Mouse (Mus musculus) lung, postnatal 14 days (tissue): ENCODE measurements around the gene Clptm1l.

Source experiments
- DNase-seq: peaks from one replicate; pipeline ENCODE4 v3.0.0; 2021

Clptm1l gene

DNA sequence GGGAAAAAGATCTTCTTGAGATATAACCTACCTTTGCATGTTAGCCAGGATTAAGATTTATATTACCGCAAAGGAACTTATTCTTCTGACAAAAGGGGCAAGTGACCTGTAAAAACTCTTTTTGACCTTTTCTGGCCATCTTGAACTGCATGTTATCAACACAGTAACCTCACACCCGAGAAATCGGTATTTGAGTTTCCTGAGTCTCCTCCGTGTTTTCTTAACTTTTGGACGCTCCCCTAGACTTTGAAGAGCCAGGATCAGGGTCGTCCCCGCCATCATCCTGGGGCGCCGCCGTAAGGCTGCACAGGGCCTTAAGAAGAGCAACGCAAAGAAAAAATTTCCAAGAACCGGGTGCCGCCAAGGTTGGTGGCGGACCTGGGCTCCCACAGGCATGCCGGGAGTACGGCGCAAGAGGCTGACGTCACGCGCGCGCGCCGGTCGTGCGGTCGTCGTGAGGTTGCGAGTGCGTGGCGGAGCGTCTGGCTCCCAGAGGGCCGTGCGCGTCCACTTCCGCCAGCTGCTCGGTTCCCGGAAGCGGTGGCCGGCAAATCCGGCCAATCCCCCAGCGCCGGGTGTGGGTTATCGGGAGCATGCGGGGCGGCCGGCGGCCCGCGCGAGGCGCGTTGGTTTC is at the start of gene Clptm1l:
Clptm1l (plus strand) TSS at position 485 of the 634 bp plus-strand sequence.
- peak; percentile 97 for DNase-seq

DNA sequence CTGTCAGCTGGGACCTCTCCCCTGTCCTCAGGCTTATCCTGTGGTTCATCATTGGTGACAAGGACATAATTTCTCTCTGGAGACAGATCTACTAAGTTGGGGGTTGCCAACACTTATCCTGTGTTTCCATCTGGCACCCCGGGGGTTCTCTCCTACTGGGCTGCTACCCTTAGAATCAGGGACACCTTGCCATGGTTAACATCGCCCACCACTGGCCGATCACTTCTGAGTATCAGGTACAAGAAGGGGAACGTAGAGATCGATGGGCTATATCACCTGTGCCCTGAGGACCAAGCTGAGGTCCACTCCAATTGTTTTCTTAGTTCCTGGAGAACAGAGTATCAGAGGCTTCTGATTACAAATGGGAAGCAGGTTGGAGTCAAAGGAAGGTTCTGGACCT is 39.6 kb upstream of the Clptm1l start:
- no peak for DNase-seq

DNA sequence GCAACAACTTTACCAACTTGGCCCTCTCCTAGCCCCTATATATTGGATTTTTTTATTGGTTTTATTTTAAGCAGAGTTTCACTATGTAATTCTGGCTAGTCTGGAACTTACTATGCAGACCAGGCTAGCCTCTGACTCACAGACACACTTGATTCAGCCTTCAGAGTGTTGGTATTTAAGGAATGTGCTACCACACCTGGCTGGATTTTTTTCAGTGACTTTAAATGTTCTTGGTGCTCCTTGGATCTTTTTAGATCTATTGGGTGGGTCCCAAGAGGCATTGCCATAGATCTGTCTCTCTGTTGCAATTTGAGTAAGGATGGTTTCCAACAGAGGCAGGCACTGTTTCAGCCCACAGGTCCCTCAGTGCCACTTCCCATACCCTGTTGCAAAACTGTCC is 28.8 kb upstream of the Clptm1l start:
- DNase-seq = no peak

DNA sequence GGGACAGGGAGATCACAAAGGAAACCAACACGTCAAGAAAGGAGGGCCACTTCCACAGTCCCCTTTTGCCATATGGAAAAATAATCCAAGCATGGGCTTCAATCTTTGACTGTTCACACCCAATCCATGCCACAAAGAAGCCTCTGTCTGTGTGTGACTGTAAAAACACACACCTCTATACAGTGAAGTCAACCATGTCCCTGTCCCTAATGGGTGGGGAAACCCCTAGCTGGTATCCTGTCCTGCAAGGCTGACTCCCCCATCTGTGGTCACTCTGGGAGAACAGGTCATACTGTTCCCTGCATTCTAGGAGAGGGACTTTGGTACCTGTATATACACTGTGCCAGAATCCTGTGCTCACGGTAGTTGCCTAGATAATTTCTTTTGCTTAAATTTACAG is 26.5 kb upstream of the Clptm1l start:
- DNase-seq = no peak

DNA sequence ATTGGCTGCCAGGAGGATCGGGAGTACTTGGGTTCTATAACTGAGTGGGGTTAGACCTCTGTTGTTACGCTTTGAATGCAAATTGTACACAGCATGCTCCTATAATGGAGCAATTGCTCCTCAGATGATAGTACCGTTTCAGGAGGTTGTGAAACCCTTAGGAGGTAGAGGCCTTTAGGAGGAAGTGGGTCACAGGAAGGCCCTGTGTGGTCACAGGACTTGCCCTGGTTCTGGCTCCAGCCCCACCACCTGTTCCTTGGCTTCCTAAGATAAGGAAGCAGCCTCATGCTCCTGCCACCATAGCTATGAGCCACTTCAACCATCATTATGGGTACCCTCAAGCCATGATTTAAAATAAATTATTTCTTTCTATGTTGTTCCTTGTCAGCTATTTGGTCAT is 12.3 kb upstream of the Clptm1l start:
- DNase-seq = no peak

DNA sequence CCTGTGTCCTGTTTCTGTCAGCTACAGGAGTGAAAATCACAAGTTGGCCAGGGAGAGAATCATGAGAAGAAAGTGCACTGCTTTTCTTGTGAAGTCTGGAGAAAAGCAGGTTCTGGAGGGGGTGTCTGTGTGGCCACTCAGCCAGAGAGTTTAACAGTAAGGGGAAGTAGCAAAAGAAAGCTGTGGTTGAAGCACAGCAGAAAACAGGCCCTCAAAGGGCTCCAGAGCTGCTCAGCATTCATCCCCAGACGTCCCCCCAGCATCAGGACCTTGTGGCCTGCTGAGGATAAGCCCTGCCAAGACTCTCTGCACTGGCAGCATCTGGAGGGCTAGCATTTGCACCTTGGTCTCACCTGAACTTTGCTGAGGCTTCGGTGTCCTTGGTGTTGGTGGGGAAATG is 11.3 kb upstream of the Clptm1l start:
- DNase-seq = no peak

DNA sequence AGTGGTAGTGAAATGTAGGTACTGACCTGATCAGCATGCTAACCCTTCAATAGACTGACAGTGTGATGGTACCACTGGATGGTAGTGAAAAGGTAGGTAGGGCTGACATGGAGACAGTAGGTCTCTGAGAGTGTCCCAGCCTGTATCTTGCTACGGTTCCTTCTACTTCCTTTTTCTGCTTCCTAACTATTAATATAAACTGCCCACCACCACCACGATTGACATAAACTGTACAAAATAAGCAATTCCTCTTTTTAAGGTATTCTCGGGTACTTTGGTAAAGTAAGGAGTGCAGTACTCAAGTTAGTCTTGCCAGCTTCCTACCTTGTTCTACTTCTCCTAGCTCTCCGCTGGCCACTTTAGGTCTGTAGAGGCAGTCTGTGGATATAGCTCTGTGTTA is 7.5 kb upstream of the Clptm1l start:
- no peak for DNase-seq

DNA sequence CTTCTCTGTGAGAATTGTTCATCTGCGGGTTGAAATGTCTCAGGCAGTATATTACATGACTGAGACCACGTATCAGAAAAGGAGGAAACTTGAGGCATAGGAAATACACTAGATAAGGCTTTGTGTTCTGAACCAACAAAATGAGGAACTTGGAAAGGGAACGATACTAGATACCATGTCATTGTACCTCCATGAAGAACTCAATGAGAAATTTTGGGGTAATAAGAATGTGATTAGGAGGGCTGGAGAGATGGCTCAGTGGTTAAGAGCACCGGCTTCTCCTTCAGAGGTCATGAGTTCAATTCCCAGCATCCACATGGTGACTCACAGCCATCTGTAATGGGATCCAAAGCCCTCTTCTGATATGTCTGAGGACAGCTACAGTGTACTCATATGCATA is 3.6 kb upstream of the Clptm1l start:
- no peak for DNase-seq

DNA sequence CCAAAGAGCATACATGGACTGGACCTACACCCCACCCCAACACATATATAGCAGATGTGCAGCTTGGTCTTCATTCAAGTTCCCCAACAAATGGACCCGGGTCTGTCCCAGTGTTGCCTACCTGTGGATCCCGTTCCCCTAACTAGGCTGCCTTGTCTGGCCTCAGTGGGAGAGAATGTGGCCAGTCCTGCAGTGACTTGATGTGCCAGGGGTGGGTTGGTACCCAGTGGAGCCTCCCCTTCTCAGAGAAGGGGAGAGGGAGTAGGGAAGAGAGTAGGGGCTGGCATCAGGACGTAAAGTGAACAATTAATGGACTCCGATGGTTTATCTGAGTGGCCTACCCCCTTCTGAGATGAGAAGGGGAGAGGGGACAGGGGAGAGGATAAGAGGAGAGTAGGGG is 760 bp upstream of the Clptm1l start:
- no peak for DNase-seq

DNA sequence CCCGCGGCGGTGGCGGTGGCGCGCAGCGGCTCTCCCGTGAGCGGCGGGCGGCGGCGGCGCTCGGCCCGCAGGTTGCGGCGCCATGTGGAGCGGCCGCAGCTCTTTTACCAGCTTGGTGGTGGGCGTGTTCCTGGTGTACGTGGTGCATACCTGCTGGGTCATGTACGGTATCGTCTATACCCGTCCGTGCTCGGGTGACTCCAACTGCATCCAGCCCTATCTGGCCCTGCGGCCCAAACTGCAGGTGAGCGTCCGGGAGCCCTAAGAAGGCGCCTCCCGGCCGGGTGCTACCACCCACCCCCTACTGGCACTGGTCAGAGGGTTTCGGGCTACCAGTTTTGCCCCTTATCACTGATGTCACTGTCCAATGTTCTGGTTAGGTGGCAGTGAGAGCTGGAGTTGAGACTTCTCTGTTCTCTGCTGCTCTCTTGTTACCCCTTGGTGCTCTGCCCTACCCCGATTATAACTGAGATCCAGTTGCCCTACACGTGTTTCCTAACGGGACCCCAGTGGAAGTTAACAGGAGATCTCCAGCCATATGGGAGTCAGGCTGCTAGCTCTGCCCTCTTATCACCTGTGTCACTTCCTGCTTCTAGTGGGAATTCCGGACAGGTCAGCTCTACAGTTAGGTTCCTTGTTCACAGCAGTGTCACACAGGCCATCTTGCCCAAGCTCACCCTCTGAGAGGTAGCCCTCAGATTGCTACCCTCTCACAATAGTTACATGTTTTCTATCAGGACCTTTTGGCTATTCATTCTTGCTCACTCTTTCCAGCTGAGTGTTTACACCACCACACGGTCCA is 551 bp downstream of the Clptm1l start:
- peak; percentile 4 for DNase-seq

DNA sequence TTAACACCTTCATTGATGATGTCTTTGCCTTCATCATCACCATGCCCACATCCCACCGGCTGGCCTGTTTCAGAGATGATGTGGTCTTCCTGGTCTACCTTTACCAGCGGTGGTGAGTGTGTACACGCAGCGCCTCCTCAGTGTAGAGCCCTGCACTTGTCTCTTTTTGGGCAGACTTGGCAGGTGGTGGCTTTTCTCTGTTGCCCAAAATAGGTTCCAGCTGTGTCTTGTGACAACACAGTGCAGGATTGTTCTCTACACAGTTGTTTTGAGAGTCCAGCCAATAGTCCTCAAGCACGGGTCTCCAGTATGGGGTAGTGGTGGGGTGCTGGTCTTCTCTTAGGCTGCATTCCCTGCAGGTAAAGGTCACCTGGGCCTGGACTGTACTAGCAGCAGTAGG is 14.6 kb downstream of the Clptm1l start:
- no peak for DNase-seq

DNA sequence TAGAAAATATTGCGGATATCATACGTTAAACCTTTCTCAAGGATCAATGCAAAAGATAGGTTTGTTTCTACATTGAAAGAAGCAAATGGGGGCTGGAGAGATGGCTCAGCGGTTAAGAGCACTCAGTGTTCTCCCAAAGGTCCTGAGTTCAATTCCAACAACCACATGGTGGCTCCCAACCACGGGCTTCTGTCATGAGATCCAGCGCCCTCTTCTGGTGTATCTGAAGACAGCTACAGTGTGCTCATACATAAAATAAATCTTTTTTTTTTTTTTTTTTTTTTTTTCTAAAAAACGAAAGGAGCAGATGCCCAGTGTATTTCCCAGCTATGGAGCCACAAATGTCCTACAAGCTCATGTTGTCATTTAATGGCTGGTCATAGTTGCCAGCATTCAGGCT is 16.8 kb downstream of the Clptm1l start:
- DNase-seq = no peak

DNA sequence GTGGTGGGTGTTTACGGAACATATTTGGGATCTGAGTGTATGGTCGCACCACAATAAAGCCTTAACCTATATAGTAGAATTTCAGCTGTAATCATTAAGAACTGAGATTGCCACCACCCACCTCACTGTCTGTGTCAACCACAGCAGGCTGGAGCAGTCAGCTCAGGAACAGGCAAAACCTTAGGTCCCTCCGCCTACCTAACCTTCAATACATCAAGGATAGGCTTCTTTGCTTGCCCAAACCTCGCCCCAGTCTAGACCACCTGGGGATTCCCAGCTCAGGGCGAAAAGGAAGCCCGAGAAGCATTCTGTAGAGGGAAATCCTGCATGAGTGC is 22.6 kb downstream of the Clptm1l start:
- no peak for DNase-seq

DNA sequence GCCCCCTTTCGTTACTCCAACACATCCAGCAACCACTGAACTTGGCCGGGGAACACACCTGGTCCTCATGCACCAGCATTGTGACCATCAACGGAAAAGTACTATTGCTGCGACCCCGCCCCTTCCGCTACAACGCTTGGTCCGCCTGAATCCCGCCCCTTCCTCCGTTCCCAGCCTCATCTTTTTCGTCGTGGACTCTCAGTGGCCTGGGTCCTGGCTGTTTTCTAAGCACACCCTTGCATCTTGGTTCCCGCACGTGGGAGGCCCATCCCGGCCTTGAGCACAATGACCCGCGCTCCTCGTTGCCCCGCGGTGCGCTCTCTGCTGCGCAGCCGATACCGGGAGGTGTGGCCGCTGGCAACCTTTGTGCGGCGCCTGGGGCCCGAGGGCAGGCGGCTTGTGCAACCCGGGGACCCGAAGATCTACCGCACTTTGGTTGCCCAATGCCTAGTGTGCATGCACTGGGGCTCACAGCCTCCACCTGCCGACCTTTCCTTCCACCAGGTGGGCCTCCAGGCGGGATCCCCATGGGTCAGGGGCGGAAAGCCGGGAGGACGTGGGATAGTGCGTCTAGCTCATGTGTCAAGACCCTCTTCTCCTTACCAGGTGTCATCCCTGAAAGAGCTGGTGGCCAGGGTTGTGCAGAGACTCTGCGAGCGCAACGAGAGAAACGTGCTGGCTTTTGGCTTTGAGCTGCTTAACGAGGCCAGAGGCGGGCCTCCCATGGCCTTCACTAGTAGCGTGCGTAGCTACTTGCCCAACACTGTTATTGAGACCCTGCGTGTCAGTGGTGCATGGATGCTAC is 23.1 kb downstream of the Clptm1l start, which contains the start of gene Tert:
Tert (plus strand) TSS at position 167 of the 805 bp plus-strand sequence.
- DNase-seq = peak; percentile 47

DNA sequence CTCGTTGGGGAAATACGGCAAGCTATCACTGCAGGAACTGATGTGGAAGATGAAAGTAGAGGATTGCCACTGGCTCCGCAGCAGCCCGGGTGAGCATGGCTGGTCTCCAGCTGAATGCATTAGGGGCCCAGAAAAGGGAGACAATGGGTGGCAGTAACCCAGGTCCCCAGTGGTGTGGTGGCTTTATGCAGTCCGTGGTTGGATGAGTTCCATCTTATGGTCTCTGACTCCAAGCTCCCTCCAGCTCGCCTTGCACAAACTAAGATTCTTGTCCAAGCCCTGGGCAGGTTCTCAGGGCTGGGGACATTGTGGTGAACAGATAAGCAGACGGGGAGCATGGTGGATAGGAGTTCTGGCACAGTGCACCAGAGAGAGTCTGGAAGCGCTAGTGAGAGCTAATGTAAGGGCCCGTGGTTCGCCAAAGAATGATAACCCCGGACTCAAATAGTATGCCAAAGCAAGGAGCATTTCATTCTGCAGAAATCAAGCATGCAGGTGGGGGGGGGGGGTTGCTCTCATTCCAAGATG is 24.8 kb downstream of the Clptm1l start:
- DNase-seq = no peak

DNA sequence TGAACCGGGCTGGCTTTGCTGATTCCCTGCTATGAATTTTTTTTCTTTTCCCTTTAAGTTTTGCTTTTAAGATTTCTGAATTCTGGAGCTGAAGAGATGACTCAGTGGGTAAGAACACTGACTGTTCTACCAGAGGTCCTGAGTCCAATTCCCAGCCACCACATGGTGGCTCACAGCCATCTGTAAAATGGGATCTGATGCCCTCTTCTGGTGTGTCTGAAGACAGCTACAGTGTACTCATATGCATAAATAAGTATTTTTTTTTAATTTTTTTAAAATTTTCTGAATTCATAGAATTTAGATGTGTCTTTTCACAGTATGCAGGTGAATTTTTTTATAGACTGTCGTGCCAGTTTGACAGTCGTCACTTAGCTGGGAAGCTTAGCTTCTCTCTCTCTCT is 28.0 kb downstream of the Clptm1l start:
- DNase-seq = no peak

DNA sequence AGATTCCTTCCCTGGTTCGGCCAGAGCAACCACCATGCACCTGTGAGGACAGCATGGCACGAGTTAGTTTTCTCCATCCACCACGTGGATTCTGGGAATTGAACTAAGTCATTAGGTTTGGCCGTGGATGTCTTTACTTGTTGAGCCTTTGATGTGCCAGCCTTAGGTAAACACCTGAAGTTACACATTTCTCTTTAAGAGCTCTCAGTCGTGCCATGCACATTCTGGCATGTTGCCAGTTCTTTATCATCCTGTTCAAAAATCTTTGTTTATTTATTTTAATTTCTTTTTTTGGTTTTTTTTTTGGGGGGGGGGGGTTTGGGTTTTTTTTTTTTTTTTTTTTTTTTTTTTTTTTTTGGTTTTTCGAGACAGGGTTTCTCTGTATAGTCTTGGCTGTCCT is 34.0 kb downstream of the Clptm1l start:
- DNase-seq = no peak

DNA sequence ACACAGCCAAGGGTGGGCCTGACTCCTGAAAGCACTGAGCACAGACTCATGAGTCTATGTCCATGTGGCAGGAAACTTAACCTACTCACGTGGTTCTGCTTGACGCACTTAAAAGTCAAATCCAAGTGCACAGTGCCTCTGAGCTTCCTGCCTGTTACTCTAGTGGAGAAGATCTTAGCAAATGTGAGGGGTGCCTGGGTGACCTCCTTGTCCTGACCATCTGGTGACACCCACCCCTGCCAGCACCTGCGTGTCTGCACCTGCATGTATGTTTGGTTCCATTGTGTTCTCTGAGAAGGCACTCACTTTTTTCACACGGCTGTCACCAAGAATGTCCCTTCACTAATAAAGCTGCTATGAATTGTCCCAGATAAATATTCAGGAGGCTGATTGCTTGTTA is 37.5 kb downstream of the Clptm1l start:
- DNase-seq = no peak

DNA sequence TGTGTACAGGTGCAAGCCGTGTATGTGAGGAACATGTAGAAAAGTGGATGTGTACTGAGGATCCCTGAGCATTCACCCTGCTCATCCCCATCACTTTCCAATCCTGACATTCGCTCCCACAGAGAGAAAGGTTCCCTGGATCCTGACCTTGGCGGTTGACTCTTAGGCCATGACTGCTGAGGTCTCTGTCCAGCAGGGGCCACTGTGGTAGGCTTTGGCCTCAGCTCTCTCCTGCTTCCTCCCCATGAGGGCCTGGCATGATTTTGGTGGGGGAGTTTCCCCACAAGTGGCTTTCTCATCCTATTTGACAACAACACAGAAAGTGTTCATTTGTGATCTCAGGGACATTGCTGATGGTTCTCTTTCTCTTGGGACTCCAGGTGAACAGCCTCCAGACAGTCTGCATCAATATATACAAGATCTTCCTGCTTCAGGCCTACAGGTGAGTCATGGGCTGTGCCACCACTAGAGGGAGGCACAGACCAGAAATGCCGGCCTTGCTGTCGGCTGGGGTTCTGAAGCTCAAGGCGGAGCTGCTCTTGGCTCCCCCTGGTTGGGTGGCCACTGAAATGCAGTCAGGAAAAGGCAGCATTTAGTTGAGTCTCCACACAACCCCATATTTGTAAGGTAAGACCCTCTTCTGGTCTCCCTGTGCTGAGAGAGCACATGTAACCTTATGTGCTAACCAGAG is 42.7 kb downstream of the Clptm1l start:
- peak; percentile 51 for DNase-seq

DNA sequence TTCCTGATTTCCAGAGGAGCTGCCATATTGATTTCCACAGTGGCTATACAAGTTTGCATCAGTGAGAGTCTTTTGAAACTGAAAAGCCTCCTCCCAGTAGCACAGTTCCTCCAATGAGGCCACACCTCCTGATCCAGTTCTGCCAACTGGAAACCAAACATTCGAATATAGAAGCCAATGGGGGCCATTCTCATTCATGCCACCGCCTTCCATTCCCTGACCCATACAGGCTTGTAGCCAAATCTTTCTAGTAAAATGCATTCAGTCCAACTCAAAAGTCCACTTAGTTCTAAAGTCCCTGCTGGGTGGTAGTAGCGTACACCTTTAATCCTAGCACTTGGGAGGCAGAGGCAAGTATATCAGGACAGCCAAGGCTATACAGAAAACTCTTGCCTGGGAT is 49.5 kb downstream of the Clptm1l start:
- DNase-seq = no peak

DNA sequence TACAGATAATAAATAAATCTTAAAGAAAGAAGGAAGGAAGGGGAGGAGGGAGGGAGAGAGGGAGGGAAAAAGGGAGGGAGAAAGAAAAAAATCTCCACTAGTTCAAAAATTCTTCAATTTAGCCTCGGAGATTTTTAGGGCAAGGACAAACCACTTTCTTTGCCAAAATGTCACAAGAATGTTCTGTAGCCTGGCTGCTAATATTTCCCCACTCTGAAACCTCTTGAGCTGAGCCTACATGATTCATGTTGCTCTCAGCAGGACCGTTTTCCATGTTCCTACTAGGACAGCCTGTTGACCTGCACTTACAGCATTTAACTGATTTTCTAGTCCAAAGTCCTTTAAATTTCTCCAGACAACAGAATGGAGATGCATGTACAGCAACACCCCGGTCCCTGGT is 51.2 kb downstream of the Clptm1l start:
- no peak for DNase-seq

DNA sequence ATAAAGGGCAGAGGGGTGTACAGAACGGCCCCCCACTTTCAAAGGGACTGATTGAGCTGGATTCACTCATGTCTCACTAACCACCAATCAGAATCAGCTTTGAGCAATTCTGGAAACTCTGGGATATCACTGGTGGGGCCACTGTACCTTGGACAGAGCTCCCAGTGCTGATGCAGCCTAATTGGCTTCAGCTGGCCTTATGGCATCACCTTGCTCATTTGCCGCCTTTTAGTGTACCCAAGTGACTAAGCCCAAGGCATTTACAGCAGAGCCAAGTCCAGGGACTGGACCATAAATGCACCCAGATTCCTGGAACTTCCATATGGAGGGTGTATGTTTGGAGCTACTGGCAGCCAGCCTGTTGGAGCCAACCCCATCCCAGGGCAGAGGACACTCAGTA is 55.1 kb downstream of the Clptm1l start:
- DNase-seq = no peak

DNA sequence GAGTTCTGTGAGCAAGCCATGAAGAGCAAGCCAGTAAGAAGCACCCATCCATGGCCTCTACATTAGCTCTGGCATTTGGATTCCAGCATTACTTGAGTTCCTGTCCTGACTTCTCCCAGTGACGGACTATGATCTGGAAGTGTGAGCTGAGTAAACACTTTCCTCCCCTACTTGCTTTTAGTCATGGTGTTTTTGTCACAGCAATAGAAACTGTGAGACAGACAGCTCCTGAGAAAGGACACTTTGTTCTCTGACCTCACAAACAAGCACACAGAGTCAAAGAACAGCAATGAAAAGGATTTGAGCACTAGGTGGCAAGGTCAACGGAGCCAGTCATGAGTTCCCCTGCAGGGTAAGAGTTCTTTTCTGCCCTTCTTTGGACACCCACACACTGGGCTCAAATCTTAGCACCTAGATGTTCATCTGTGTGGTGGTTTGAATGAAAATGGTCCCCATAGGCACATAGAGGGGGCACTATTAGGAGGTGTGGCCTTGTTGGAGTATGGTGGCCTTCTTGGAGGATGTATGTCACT is 56.4 kb downstream of the Clptm1l start:
- DNase-seq = no peak
